Mouse (Mus musculus) ES-E14 (cell line): ENCODE measurements at regions not wholly inside any gene's neighbourhood (a gene's known extent, or its start where the extent isn't known, plus 50 kb on each side); places are given as distances from the start of the nearest gene placed in this dataset.

Experiments used
- DNase-seq: peaks from one replicate; pipeline ENCODE4 v3.0.0-alpha.2; 2013; ENCODE audit warnings: low read depth, low spot score
- H3K27ac ChIP-seq: 2 replicates; pipeline ENCODE4 v1.5.1; 2012; ENCODE audit warnings: low read depth, mild to moderate bottlenecking, low read length, moderate library complexity, mixed read lengths; ENCODE audit not compliant: poor library complexity, insufficient read depth, severe bottlenecking
- H3K36me3 ChIP-seq: 2 replicates; pipeline ENCODE4 v1.6.1; 2012; ENCODE audit warnings: mild to moderate bottlenecking, low read length, moderate library complexity, mixed read lengths; ENCODE audit not compliant: control insufficient read depth, poor library complexity, insufficient read depth, severe bottlenecking
- H3K4me1 ChIP-seq, 2 experiments: fragments of 150-350 bp in 1 of 2; sonication (generic) in 1 of 2; 2 replicates each; pipeline ENCODE4 v1.6.1; 2012; ENCODE audit warnings: low read length in 2 of 2, mild to moderate bottlenecking in 1 of 2, mixed read lengths in 1 of 2; ENCODE audit not compliant: control insufficient read depth in 2 of 2, insufficient read depth in 2 of 2, poor library complexity in 1 of 2
- H3K4me3 ChIP-seq, 2 experiments: fragments of 150-350 bp in 1 of 2; sonication (generic) in 1 of 2; 2 replicates each; pipeline ENCODE4 v1.5.1; 2012; ENCODE audit warnings: low read length in 2 of 2, low read depth in 1 of 2, mild to moderate bottlenecking in 1 of 2, mixed read lengths in 1 of 2; ENCODE audit not compliant: insufficient read depth in 1 of 2, poor library complexity in 1 of 2, severe bottlenecking in 1 of 2
- H3K9ac ChIP-seq: 2 replicates; pipeline ENCODE4 v1.6.1; 2012; ENCODE audit warnings: low read depth, mild to moderate bottlenecking, low read length, mixed read lengths; ENCODE audit not compliant: poor library complexity, insufficient read depth, severe bottlenecking
- H3K9me3 ChIP-seq: fragments of 150-350 bp; sonication (generic); 2 replicates; pipeline ENCODE4 v1.6.1; 2012; ENCODE audit warnings: low read depth, mild to moderate bottlenecking, low read length; ENCODE audit not compliant: control insufficient read depth, insufficient read depth
- CHD2 ChIP-seq: IDR thresholded peaks from 2 replicates; pipeline ENCODE4 v1.6.1; 2014; ENCODE audit warnings: mild to moderate bottlenecking, low read depth, low read length, inconsistent platforms
- HCFC1 ChIP-seq: IDR thresholded peaks from 2 replicates; pipeline ENCODE4 v1.6.1; 2012; ENCODE audit warnings: low read length, inconsistent platforms, borderline replicate concordance; ENCODE audit not compliant: insufficient read depth
- MAFK ChIP-seq: IDR thresholded peaks from 2 replicates; pipeline ENCODE4 v1.6.1; 2014; ENCODE audit warnings: mild to moderate bottlenecking, low read depth, low read length, inconsistent platforms; ENCODE audit not compliant: insufficient read depth
- ZC3H11A ChIP-seq: IDR thresholded peaks from 2 replicates; pipeline ENCODE4 v1.6.1; 2012; ENCODE audit warnings: low read depth, mild to moderate bottlenecking, inconsistent platforms, low read length, borderline replicate concordance
- ZNF384 ChIP-seq: IDR thresholded peaks from 2 replicates; pipeline ENCODE4 v1.6.1; 2012; ENCODE audit warnings: low read depth, low read length, inconsistent platforms
- in situ Hi-C, 2 experiments: fragments of 600-800 bp; cut with MboI; formaldehyde crosslinking; loops; one replicate each; pipeline ENCODE4 v1.15.1; 2025; ENCODE audit warnings: low sequenced_read_pairs in 2 of 2, inconsistent platforms in 1 of 2; ENCODE audit not compliant: unreplicated experiment in 2 of 2

DNA sequence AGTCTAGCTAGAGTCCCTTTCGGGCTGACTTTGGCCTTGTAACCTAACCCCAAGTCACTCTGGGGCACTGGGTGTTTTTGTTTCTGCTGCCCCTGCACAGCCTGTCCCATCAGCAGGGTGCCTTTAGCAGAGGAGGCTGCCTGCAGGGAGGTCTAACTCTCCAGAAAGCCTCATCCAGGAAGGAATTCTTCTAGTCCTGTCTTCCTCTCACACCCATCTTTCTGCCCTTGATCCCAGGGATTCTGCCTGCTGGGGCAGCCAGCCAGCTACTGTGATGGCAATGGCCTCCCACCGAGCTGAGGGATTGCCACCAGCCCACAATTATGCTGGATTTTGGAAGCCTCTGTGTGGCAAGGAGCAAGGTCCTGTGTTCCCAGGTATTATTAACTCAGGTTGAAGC, 95.6 kb upstream of the Ptch1 start:
- TF ChIP-seq CHD2 (no peak), MAFK (no peak), HCFC1 (no peak), ZC3H11A (no peak), ZNF384 (no peak)
- Histone ChIP-seq H3K4me3 (no peak overlapping the region), H3K4me1 (peaks cover 0 to 15% of the 10 kb centered on the region in 2 experiments; a peak in 1 of 4 replicates), H3K9me3 (no peaks in the 10 kb centered on the region), H3K36me3 (no peaks in the 10 kb centered on the region), H3K27ac (no peak overlapping the region), H3K9ac (no peak overlapping the region)
- peak; percentile 59 for DNase-seq
- in situ Hi-C loops = no loop called here

DNA sequence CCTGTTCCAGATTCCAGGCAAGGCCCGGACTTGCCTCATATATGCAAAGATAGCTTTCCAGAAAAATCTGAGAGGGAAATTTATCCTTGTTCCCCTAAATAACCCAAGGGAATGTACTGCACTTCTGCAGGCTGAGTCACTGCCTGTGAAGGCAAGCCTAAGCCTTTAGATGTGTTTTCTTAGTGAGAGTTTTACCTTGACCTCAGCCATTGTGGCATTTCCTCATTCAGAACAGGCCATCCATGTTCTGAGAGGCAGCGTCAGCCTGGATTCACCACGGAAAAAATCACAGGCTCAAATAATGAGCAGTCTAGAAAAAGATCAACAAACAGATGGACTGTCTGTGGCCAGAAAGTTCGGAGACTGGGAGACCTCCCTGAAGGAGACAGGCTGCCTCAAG, 99.0 kb upstream of the Ptch1 start:
- no peak for DNase-seq
- TF ChIP-seq MAFK = no peak
- no peak for TF ChIP-seq CHD2
- TF ChIP-seq ZNF384 = no peak
- TF ChIP-seq ZC3H11A = no peak
- H3K4me1 ChIP-seq = peaks cover 0 to 15% of the 10 kb centered on the region in 2 experiments; a peak in 1 of 4 replicates
- in situ Hi-C loops = no loop called here
- H3K9me3 ChIP-seq = no peaks in the 10 kb centered on the region
- H3K9ac ChIP-seq = no peak overlapping the region
- H3K4me3 ChIP-seq = no peak overlapping the region
- H3K27ac ChIP-seq = no peak overlapping the region
- H3K36me3 ChIP-seq = no peaks in the 10 kb centered on the region

DNA sequence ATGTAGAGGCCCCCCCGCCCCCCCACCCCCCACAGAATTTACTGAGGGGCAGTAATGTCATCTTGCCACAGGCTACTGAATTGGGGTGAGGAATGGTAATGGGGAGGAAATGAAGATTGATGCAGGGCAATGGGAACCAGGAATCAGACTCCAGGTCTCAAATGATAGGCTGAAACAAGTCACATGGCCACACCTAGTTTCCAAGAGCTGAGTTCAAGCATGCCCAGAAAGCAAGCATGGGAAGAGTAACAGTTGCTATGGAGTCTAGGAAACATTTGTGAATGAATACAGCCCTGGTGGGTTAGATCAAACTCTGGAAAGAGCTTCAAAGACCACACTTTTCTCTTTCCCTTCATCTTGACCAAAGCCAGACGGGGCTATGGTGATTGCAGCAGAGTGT, 104.3 kb upstream of the Ptch1 start:
- DNase-seq = no peak
- in situ Hi-C loops = no loop called here
- Histone ChIP-seq H3K9ac (no peak overlapping the region), H3K36me3 (no peaks in the 10 kb centered on the region), H3K9me3 (no peaks in the 10 kb centered on the region), H3K4me3 (no peak overlapping the region), H3K4me1 (no peaks in the 10 kb centered on the region), H3K27ac (no peak overlapping the region)
- TF ChIP-seq CHD2 = no peak
- no peak for TF ChIP-seq MAFK
- TF ChIP-seq HCFC1 = no peak
- TF ChIP-seq ZC3H11A = no peak
- TF ChIP-seq ZNF384 = no peak

DNA sequence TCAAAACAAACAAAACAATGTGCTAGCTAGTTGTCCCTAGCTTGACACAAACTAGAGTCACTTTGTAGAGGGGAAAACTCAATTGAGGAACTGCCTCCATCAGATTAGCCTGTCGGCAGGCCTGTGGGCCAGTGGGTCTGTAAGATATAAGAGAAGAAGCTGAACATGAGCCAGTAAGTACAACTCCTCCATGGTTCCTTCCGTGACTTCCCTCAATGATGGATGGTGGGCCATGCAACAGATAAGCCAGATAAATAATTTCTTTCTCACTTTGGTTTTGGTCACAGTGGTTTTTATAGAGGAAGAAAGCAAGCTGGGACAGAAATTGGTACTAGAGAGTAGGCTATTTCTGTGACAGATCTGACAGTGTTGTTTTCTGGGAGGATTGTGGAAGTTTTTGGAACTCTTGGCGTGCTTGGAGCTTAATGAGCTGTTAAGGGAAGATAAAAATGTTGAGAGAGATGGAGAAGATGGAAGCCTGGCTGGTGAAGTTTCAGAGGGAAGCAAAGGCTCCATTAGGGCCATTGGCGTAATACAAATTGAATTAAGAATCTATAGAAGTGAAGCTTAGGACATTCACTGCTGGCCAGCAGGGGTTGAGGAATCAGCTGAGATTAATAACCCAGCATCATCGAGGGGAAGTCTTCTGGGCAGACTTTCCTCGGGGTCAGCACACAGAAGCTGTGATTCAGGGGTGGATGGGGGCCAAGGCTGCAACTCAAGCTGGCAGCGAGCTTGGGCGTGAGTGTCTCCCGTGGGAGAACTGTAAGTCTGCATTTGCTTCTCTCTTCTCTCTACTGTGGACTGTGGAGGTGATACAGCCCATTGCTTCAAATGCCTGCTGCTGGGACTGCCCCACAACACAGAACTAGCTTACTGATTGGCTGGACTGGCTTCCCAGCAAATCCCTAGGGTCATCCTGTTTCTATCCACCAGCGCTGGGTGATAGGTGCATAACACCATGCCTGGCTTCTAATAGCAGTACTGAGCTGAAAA, 105.2 kb upstream of the Ptch1 start:
- no peaks in the 10 kb centered on the region for H3K4me1 ChIP-seq
- no peak for DNase-seq
- in situ Hi-C loops = no loop called here
- TF ChIP-seq MAFK (no peak), HCFC1 (no peak), ZNF384 (no peak), CHD2 (no peak), ZC3H11A (no peak)
- H3K9me3 ChIP-seq = no peaks in the 10 kb centered on the region
- no peak overlapping the region for H3K4me3 ChIP-seq
- no peak overlapping the region for H3K27ac ChIP-seq
- no peak overlapping the region for H3K9ac ChIP-seq
- no peaks in the 10 kb centered on the region for H3K36me3 ChIP-seq
